Mouse (Mus musculus) heart, embryonic 13.5 days (tissue): Measurements from ENCODE around the gene Ckap2l. TPM values are rescaled to one million over a fixed set of nuclear protein-coding genes. Genes with fewer than 3 reads are reported as not detected.

ENCODE experiments used
- ATAC-seq: fragments of 200-750 bp; cut with Nextera tagmentation; 2 replicates; pipeline ENCODE4 v1.8.0; 2017; ENCODE audit warnings: moderate TSS enrichment; ENCODE audit not compliant: insufficient number of reproducible peaks, low FRiP score, low TSS enrichment; ENCODE audit errors: extremely low read depth
- H3K27ac ChIP-seq: fragments of 300-500 bp; sonication (generic); replicated peaks from 2 replicates; pipeline ENCODE4 v1.5.1; 2015; ENCODE audit warnings: moderate library complexity, mild to moderate bottlenecking, inconsistent platforms
- H3K27me3 ChIP-seq: fragments of 300-500 bp; sonication (generic); replicated peaks from 2 replicates; pipeline ENCODE4 v1.6.1; 2015; ENCODE audit warnings: mild to moderate bottlenecking, inconsistent platforms
- H3K36me3 ChIP-seq: fragments of 300-500 bp; sonication (generic); 2 replicates; pipeline ENCODE4 v1.6.1; 2015; ENCODE audit warnings: mild to moderate bottlenecking, inconsistent platforms
- H3K4me1 ChIP-seq: fragments of 300-500 bp; sonication (generic); 2 replicates; pipeline ENCODE4 v1.6.1; 2015; ENCODE audit warnings: inconsistent platforms
- H3K4me2 ChIP-seq: fragments of 300-500 bp; sonication (generic); 2 replicates; pipeline ENCODE4 v1.6.1; 2015; ENCODE audit warnings: inconsistent platforms, mild to moderate bottlenecking, moderate library complexity
- H3K4me3 ChIP-seq: fragments of 300-500 bp; sonication (generic); 2 replicates; pipeline ENCODE4 v1.5.1; 2015; ENCODE audit warnings: moderate library complexity, mild to moderate bottlenecking, inconsistent platforms
- H3K9ac ChIP-seq: fragments of 300-500 bp; sonication (generic); 2 replicates; pipeline ENCODE4 v1.6.1; 2015; ENCODE audit warnings: inconsistent platforms, mild to moderate bottlenecking, moderate library complexity
- H3K9me3 ChIP-seq: fragments of 300-500 bp; sonication (generic); 2 replicates; pipeline ENCODE4 v1.6.1; 2016; ENCODE audit warnings: inconsistent platforms
- WGBS: fragments of 180-500 bp; shearing (Covaris S2); methylation state at CpG from one replicate; pipeline ENCODE4 v1.1.7; 2015; ENCODE audit warnings: mixed read lengths; 5-methylcytosine and 5-hydroxymethylcytosine counted together
- polyA plus RNA-seq: library from polyadenylated mRNA; unstranded; fragments of >200 nt; fragmentation: Nextera tagmentation; extraction: Ambion mirVana; gene quantifications from 2 replicates; pipeline ENCODE4 v1.2.1, GENCODE M21; 2015

The Ckap2l gene
- polyA plus RNA-seq, 1 experiment from 2014 or later: 40.4 TPM

GRCm38 (mm10) chr2:129221097-129221632 lies 75.8 kb downstream of the Ckap2l start:
- Histone ChIP-seq H3K4me2 (no peak overlapping the region), H3K4me3 (no peak overlapping the region), H3K9me3 (no peaks in the 10 kb centered on the region), H3K27ac (no peak overlapping the region), H3K36me3 (no peaks in the 10 kb centered on the region), H3K9ac (no peak overlapping the region), H3K27me3 (no peaks in the 10 kb centered on the region), H3K4me1 (peaks cover 16% of the 10 kb centered on the region)
- no peak for ATAC-seq
- 66% methylated on average over 9 of the region's 9 CpGs for WGBS

GRCm38 (mm10) chr2:129218537-129219105 lies 78.4 kb downstream of the Ckap2l start:
- Histone ChIP-seq H3K9me3 (no peaks in the 10 kb centered on the region), H3K27me3 (no peaks in the 10 kb centered on the region), H3K4me2 (no peak overlapping the region), H3K9ac (no peak overlapping the region; the same call in 1 of the 2 replicates), H3K27ac (no peak overlapping the region), H3K36me3 (no peaks in the 10 kb centered on the region), H3K4me3 (no peak overlapping the region), H3K4me1 (peaks cover 7% of the 10 kb centered on the region)
- WGBS: 66% methylated on average over 4 of the region's 4 CpGs
- no peak for ATAC-seq

Other genes with a start within 250 kb of the Ckap2l start
- 0.05 TPM in 1 of 2 replicates, not detected in the other for gene Vinac1, start 249.0 kb downstream of the Ckap2l start, polyA plus RNA-seq
- gene Ttl, start 231.3 kb downstream of the Ckap2l start, polyA plus RNA-seq: 7.4 and 7.5 TPM in 2 replicates
- 15.4 and 16.7 TPM in 2 replicates for gene Polr1b, start 196.2 kb downstream of the Ckap2l start, polyA plus RNA-seq
- gene Chchd5, start 167.5 kb downstream of the Ckap2l start, polyA plus RNA-seq: 16.6 and 18.3 TPM in 2 replicates
- 24.9 and 29.9 TPM in 2 replicates for gene Slc20a1, start 98.4 kb downstream of the Ckap2l start, polyA plus RNA-seq
- gene Il1a, start 12.8 kb upstream of the Ckap2l start, polyA plus RNA-seq: 0.13 and 0.39 TPM in 2 replicates
- 0.28 TPM in 1 of 2 replicates, not detected in the other for gene Il1b, start 73.9 kb upstream of the Ckap2l start, polyA plus RNA-seq
- not detected in 2 replicates for gene F830045P16Rik, start 239.4 kb upstream of the Ckap2l start, polyA plus RNA-seq